Mouse (Mus musculus) kidney, adult 9 months (tissue): ENCODE results near the gene Dpf3.

Experiments
- DNase-seq: peaks from one replicate; pipeline ENCODE4 v3.0.0; 2022

Gene Dpf3

GRCm38 (mm10) chr12:83277537-83278441, 209.7 kb downstream of the Dpf3 start:
- no peak for DNase-seq

GRCm38 (mm10) chr12:83271215-83271614, 216.3 kb downstream of the Dpf3 start:
- DNase-seq = peak; percentile 14

GRCm38 (mm10) chr12:83268504-83268922, 219.0 kb downstream of the Dpf3 start:
- DNase-seq = peak; percentile 47

GRCm38 (mm10) chr12:83260540-83260939, 227.0 kb downstream of the Dpf3 start:
- DNase-seq = no peak

- DNase-seq = no peak
These were observed 233.1 kb downstream of the Dpf3 start for GRCm38 (mm10) chr12:83254399-83254798.

GRCm38 (mm10) chr12:83249066-83249465, 238.4 kb downstream of the Dpf3 start:
- DNase-seq = no peak

GRCm38 (mm10) chr12:83248636-83249035, 238.9 kb downstream of the Dpf3 start:
- no peak for DNase-seq

- peak; percentile 58 for DNase-seq
These were observed 239.8 kb downstream of the Dpf3 start for GRCm38 (mm10) chr12:83247669-83248068.

GRCm38 (mm10) chr12:83241022-83241421, 246.5 kb downstream of the Dpf3 start:
- DNase-seq = no peak

- DNase-seq = no peak
These were observed 246.9 kb downstream of the Dpf3 start for GRCm38 (mm10) chr12:83240571-83240970.

- no peak for DNase-seq
These were observed 251.7 kb downstream of the Dpf3 start for GRCm38 (mm10) chr12:83235781-83236180.

- peak; percentile 29 for DNase-seq
These were observed 252.5 kb downstream of the Dpf3 start for GRCm38 (mm10) chr12:83234981-83235380.

GRCm38 (mm10) chr12:83233651-83234050, 253.9 kb downstream of the Dpf3 start:
- no peak for DNase-seq

- DNase-seq = no peak
These were observed 254.6 kb downstream of the Dpf3 start for GRCm38 (mm10) chr12:83232916-83233315.

GRCm38 (mm10) chr12:83231258-83231657, 256.3 kb downstream of the Dpf3 start:
- no peak for DNase-seq

- no peak for DNase-seq
These were observed 257.8 kb downstream of the Dpf3 start for GRCm38 (mm10) chr12:83229683-83230082.

- no peak for DNase-seq
These were observed 260.5 kb downstream of the Dpf3 start for GRCm38 (mm10) chr12:83227014-83227413.

GRCm38 (mm10) chr12:83220964-83221363, 266.6 kb downstream of the Dpf3 start:
- DNase-seq = no peak

GRCm38 (mm10) chr12:83213879-83214341, 273.6 kb downstream of the Dpf3 start:
- no peak for DNase-seq

- no peak for DNase-seq
These were observed 275.5 kb downstream of the Dpf3 start for GRCm38 (mm10) chr12:83211976-83212375.

GRCm38 (mm10) chr12:83211146-83211822, 276.2 kb downstream of the Dpf3 start:
- DNase-seq = no peak

GRCm38 (mm10) chr12:83210735-83211134, 276.8 kb downstream of the Dpf3 start:
- DNase-seq = no peak

- DNase-seq = no peak
These were observed 277.2 kb downstream of the Dpf3 start for GRCm38 (mm10) chr12:83210294-83210693.

GRCm38 (mm10) chr12:83209461-83209860, 278.1 kb downstream of the Dpf3 start:
- DNase-seq = no peak
